Mouse (Mus musculus) forebrain, embryonic 16.5 days (tissue): ENCODE measurements around the gene Chchd10. TPM values are rescaled to one million over a fixed set of nuclear protein-coding genes. Genes with fewer than 3 reads are reported as not detected.

Experiments
- ATAC-seq: fragments of 200-750 bp; cut with Nextera tagmentation; 2 replicates; pipeline ENCODE4 v1.8.0; 2017; ENCODE audit warnings: mild to moderate bottlenecking, moderate library complexity
- H3K27ac ChIP-seq: fragments of 300-500 bp; sonication (generic); 2 replicates; pipeline ENCODE4 v1.5.1; 2014; ENCODE audit warnings: low read length, control low read depth
- H3K27me3 ChIP-seq: fragments of 300-500 bp; sonication (generic); replicated peaks from 2 replicates; pipeline ENCODE4 v1.6.1; 2014; ENCODE audit warnings: low read length; ENCODE audit not compliant: control insufficient read depth, insufficient read depth
- H3K36me3 ChIP-seq: fragments of 300-500 bp; sonication (generic); 2 replicates; pipeline ENCODE4 v1.6.1; 2014; ENCODE audit not compliant: control insufficient read depth, insufficient read depth
- H3K4me1 ChIP-seq: fragments of 300-500 bp; sonication (generic); replicated peaks from 2 replicates; pipeline ENCODE4 v1.6.1; 2014; ENCODE audit warnings: low read length; ENCODE audit not compliant: control insufficient read depth, insufficient read depth
- H3K4me2 ChIP-seq: fragments of 300-500 bp; sonication (generic); 2 replicates; pipeline ENCODE4 v1.6.1; 2014; ENCODE audit warnings: mild to moderate bottlenecking, low read length, control low read depth
- H3K4me3 ChIP-seq: fragments of 300-500 bp; sonication (generic); replicated peaks from 2 replicates; pipeline ENCODE4 v1.5.1; 2014; ENCODE audit warnings: mild to moderate bottlenecking, low read length, control low read depth
- H3K9ac ChIP-seq: fragments of 300-500 bp; sonication (generic); replicated peaks from 2 replicates; pipeline ENCODE4 v1.6.1; 2014; ENCODE audit warnings: low read depth, low read length, control low read depth
- H3K9me3 ChIP-seq: fragments of 300-500 bp; sonication (generic); 2 replicates; pipeline ENCODE4 v1.6.1; 2016; ENCODE audit warnings: low read length; ENCODE audit not compliant: control insufficient read depth
- WGBS: fragments of 180-500 bp; shearing (Covaris S2); extraction: QIAGEN DNeasy Blood & Tissue Kit; methylation state at CpG from one replicate; pipeline ENCODE4 v1.1.7; 2014; 5-methylcytosine and 5-hydroxymethylcytosine counted together
- polyA plus RNA-seq: library from polyadenylated mRNA; unstranded; fragments of >200 nt; fragmentation: Nextera tagmentation; extraction: Ambion mirVana; gene quantifications from 2 replicates; pipeline ENCODE4 v1.2.1, GENCODE M21; 2015

Chchd10 gene
- polyA plus RNA-seq, 1 experiment from 2014 or later, result 30.7 TPM

- Histone ChIP-seq H3K9me3 (no peaks in the 10 kb centered on the region), H3K9ac (no peak overlapping the region), H3K4me3 (no peak overlapping the region), H3K36me3 (peaks cover 32% of the 10 kb centered on the region), H3K27me3 (no peaks in the 10 kb centered on the region), H3K4me1 (peaks cover 10% of the 10 kb centered on the region), H3K4me2 (no peak overlapping the region), H3K27ac (no peak overlapping the region)
- ATAC-seq, result no peak
- 40% methylated on average over 6 of the region's 6 CpGs for WGBS
Measured at GRCm38 (mm10) chr10:75897373-75897772, 35.6 kb upstream of the Chchd10 start.

GRCm38 (mm10) chr10:75898039-75898564 is 34.8 kb upstream of the Chchd10 start:
- Histone ChIP-seq H3K4me3 (no peak overlapping the region), H3K9me3 (no peaks in the 10 kb centered on the region), H3K36me3 (peaks cover 39% of the 10 kb centered on the region), H3K27me3 (no peaks in the 10 kb centered on the region), H3K27ac (no peak overlapping the region), H3K4me1 (peaks cover 6% of the 10 kb centered on the region), H3K4me2 (no peak overlapping the region), H3K9ac (no peak overlapping the region)
- ATAC-seq, result no peak
- WGBS, result 84% methylated on average over 6 of the region's 6 CpGs

GRCm38 (mm10) chr10:75898846-75899245 is 34.1 kb upstream of the Chchd10 start:
- Histone ChIP-seq H3K4me3 (no peak overlapping the region), H3K36me3 (peaks cover 42% of the 10 kb centered on the region), H3K9me3 (no peaks in the 10 kb centered on the region), H3K4me1 (no peaks in the 10 kb centered on the region; the same call in 1 of the 2 replicates), H3K27ac (no peak overlapping the region), H3K4me2 (no peak overlapping the region), H3K27me3 (no peaks in the 10 kb centered on the region), H3K9ac (no peak overlapping the region)
- WGBS, result 64% methylated on average over 3 of the region's 3 CpGs
- no peak for ATAC-seq

GRCm38 (mm10) chr10:75904391-75904790 is 28.5 kb upstream of the Chchd10 start:
- Histone ChIP-seq H3K9me3 (no peaks in the 10 kb centered on the region), H3K4me3 (no peak overlapping the region), H3K36me3 (peaks cover 47% of the 10 kb centered on the region), H3K27me3 (no peaks in the 10 kb centered on the region), H3K9ac (no peak overlapping the region), H3K4me2 (no peak overlapping the region), H3K4me1 (no peaks in the 10 kb centered on the region), H3K27ac (no peak overlapping the region)
- 92% methylated on average over 5 of the region's 5 CpGs for WGBS
- no peak for ATAC-seq

- no peak overlapping the region for H3K27ac ChIP-seq
- no peak overlapping the region for H3K4me2 ChIP-seq
- H3K9me3 ChIP-seq, result no peaks in the 10 kb centered on the region
- H3K4me1 ChIP-seq, result no peaks in the 10 kb centered on the region
- no peak overlapping the region for H3K9ac ChIP-seq
- no peak for ATAC-seq
- no peaks in the 10 kb centered on the region for H3K27me3 ChIP-seq
- 96% methylated on average over 4 of the region's 4 CpGs for WGBS
- H3K4me3 ChIP-seq, result no peak overlapping the region
- peaks cover 61% of the 10 kb centered on the region for H3K36me3 ChIP-seq
Measured at GRCm38 (mm10) chr10:75906882-75907281, 26.0 kb upstream of the Chchd10 start.

- H3K27me3 ChIP-seq, result no peaks in the 10 kb centered on the region
- H3K36me3 ChIP-seq, result peaks cover 39% of the 10 kb centered on the region
- H3K27ac ChIP-seq, result no peak overlapping the region
- no peaks in the 10 kb centered on the region for H3K4me1 ChIP-seq
- no peak overlapping the region for H3K9ac ChIP-seq
- WGBS, result 81% methylated on average over 2 of the region's 2 CpGs
- H3K9me3 ChIP-seq, result no peaks in the 10 kb centered on the region
- H3K4me3 ChIP-seq, result no peak overlapping the region
- no peak for ATAC-seq
- no peak overlapping the region for H3K4me2 ChIP-seq
Measured at GRCm38 (mm10) chr10:75910698-75911097, 22.2 kb upstream of the Chchd10 start.

- Histone ChIP-seq H3K4me3 (no peak overlapping the region), H3K36me3 (peaks cover 26% of the 10 kb centered on the region), H3K27me3 (no peaks in the 10 kb centered on the region), H3K9me3 (no peaks in the 10 kb centered on the region), H3K27ac (no peak overlapping the region), H3K4me1 (peaks cover 3% of the 10 kb centered on the region; the same call in 1 of the 2 replicates), H3K9ac (no peak overlapping the region), H3K4me2 (no peak overlapping the region)
- WGBS, result 85% methylated on average over 6 of the region's 6 CpGs
- ATAC-seq, result no peak
Measured at GRCm38 (mm10) chr10:75913013-75913589, 19.8 kb upstream of the Chchd10 start.

GRCm38 (mm10) chr10:75915557-75915956 is 17.4 kb upstream of the Chchd10 start:
- Histone ChIP-seq H3K27me3 (no peaks in the 10 kb centered on the region), H3K4me1 (peaks cover 24% of the 10 kb centered on the region), H3K4me2 (no peak overlapping the region), H3K9ac (no peak overlapping the region), H3K9me3 (no peaks in the 10 kb centered on the region), H3K27ac (no peak overlapping the region), H3K36me3 (peaks cover 10% of the 10 kb centered on the region), H3K4me3 (no peak overlapping the region)
- ATAC-seq, result no peak
- 88% methylated on average over 7 of the region's 7 CpGs for WGBS

- ATAC-seq, result no peak
- H3K9me3 ChIP-seq, result no peaks in the 10 kb centered on the region
- WGBS, result 85% methylated on average over 8 of the region's 8 CpGs
- H3K9ac ChIP-seq, result no peak overlapping the region
- no peak overlapping the region for H3K27ac ChIP-seq
- H3K4me2 ChIP-seq, result no peak overlapping the region
- no peak overlapping the region for H3K4me3 ChIP-seq
- peaks cover 25% of the 10 kb centered on the region for H3K4me1 ChIP-seq
- no peaks in the 10 kb centered on the region for H3K27me3 ChIP-seq
- peaks cover 2% of the 10 kb centered on the region for H3K36me3 ChIP-seq
Measured at GRCm38 (mm10) chr10:75916840-75917239, 16.1 kb upstream of the Chchd10 start.

- Histone ChIP-seq H3K27me3 (no peaks in the 10 kb centered on the region), H3K9ac (no peak overlapping the region), H3K9me3 (no peaks in the 10 kb centered on the region), H3K27ac (no peak overlapping the region), H3K4me2 (no peak overlapping the region), H3K4me3 (no peak overlapping the region), H3K36me3 (peaks cover 2% of the 10 kb centered on the region; the same call in 1 of the 2 replicates), H3K4me1 (peaks cover 36% of the 10 kb centered on the region)
- no peak for ATAC-seq
- 81% methylated on average over 5 of the region's 5 CpGs for WGBS
Measured at GRCm38 (mm10) chr10:75919026-75919425, 13.9 kb upstream of the Chchd10 start.
